Mouse (Mus musculus): ENCODE data around the gene Insig1.

Gene Insig1

GRCm38 (mm10) chr5:28070828-28071455 lies at the start of gene Insig1:
TSS of gene Insig1 (plus strand) at chr5:28071363.
- DNase-seq (ENCODE audit: low read depth, low spot score) = peak; percentile 97

GRCm38 (mm10) chr5:28023452-28023851 lies 47.7 kb upstream of the Insig1 start:
- no peak for DNase-seq (ENCODE audit: low read depth, low spot score)

- DNase-seq (ENCODE audit: low read depth, low spot score) = no peak
These were observed 39.5 kb upstream of the Insig1 start for GRCm38 (mm10) chr5:28031577-28032236.

GRCm38 (mm10) chr5:28032866-28033265 lies 38.3 kb upstream of the Insig1 start:
- no peak for DNase-seq (ENCODE audit: low read depth, low spot score)

GRCm38 (mm10) chr5:28033281-28033680 lies 37.9 kb upstream of the Insig1 start:
- no peak for DNase-seq (ENCODE audit: low read depth, low spot score)

GRCm38 (mm10) chr5:28033826-28034225 lies 37.3 kb upstream of the Insig1 start:
- no peak for DNase-seq (ENCODE audit: low read depth, low spot score)

GRCm38 (mm10) chr5:28036011-28036410 lies 35.2 kb upstream of the Insig1 start:
- no peak for DNase-seq (ENCODE audit: low read depth, low spot score)

- DNase-seq (ENCODE audit: low read depth, low spot score) = no peak
These were observed 34.6 kb upstream of the Insig1 start for GRCm38 (mm10) chr5:28036518-28036917.

- no peak for DNase-seq (ENCODE audit: low read depth, low spot score)
These were observed 34.0 kb upstream of the Insig1 start for GRCm38 (mm10) chr5:28037172-28037591.

GRCm38 (mm10) chr5:28037639-28038038 lies 33.5 kb upstream of the Insig1 start:
- no peak for DNase-seq (ENCODE audit: low read depth, low spot score)

GRCm38 (mm10) chr5:28038115-28038514 lies 33.0 kb upstream of the Insig1 start:
- DNase-seq (ENCODE audit: low read depth, low spot score) = no peak

GRCm38 (mm10) chr5:28039746-28040655 lies 31.2 kb upstream of the Insig1 start:
- DNase-seq (ENCODE audit: low read depth, low spot score) = no peak

GRCm38 (mm10) chr5:28040726-28041125 lies 30.4 kb upstream of the Insig1 start:
- no peak for DNase-seq (ENCODE audit: low read depth, low spot score)

GRCm38 (mm10) chr5:28042021-28042420 lies 29.1 kb upstream of the Insig1 start:
- DNase-seq (ENCODE audit: low read depth, low spot score) = no peak

- DNase-seq (ENCODE audit: low read depth, low spot score) = no peak
These were observed 28.4 kb upstream of the Insig1 start for GRCm38 (mm10) chr5:28042779-28043178.

GRCm38 (mm10) chr5:28043386-28043785 lies 27.8 kb upstream of the Insig1 start:
- DNase-seq (ENCODE audit: low read depth, low spot score) = no peak

- DNase-seq (ENCODE audit: low read depth, low spot score) = no peak
These were observed 24.2 kb upstream of the Insig1 start for GRCm38 (mm10) chr5:28046966-28047365.

- no peak for DNase-seq (ENCODE audit: low read depth, low spot score)
These were observed 23.2 kb upstream of the Insig1 start for GRCm38 (mm10) chr5:28047961-28048360.

- no peak for DNase-seq (ENCODE audit: low read depth, low spot score)
These were observed 15.7 kb upstream of the Insig1 start for GRCm38 (mm10) chr5:28055450-28055849.

GRCm38 (mm10) chr5:28056877-28057276 lies 14.3 kb upstream of the Insig1 start:
- no peak for DNase-seq (ENCODE audit: low read depth, low spot score)

- DNase-seq (ENCODE audit: low read depth, low spot score) = no peak
These were observed 10.7 kb upstream of the Insig1 start for GRCm38 (mm10) chr5:28060506-28060905.

GRCm38 (mm10) chr5:28061011-28061410 lies 10.2 kb upstream of the Insig1 start:
- DNase-seq (ENCODE audit: low read depth, low spot score) = no peak
